Mouse (Mus musculus): ENCODE results near the gene Itga4.

Itga4 gene

GRCm38 (mm10) chr2:79255192-79256000 lies at the start of gene Itga4:
Gene Itga4, plus strand, starts transcription at chr2:79255426.
- DNase-seq (ENCODE audit: low read depth, low spot score): peak; percentile 32

GRCm38 (mm10) chr2:79206191-79206755 lies 49.0 kb upstream of the Itga4 start:
- DNase-seq (ENCODE audit: low read depth, low spot score): no peak

DNA sequence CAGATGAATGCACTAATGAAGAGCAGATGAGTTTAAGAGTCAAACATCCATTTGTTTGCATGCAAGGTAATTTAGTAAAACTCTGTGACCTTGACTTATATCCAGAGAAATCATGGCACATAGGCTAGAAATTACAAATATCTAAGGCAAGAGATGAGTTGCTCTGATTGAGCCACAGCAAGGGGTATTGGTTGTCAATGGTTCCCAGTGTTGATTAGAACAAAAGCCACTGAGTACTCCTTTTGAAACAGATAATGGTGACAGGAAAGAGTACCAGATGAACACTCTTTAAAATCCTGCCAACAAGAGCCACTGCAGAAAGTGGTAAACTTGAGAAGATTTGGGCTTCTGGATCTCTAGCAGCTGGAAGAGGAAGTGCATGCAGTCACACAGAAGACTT lies 40.2 kb upstream of the Itga4 start:
- peak; percentile 4 for DNase-seq (ENCODE audit: low read depth, low spot score)

DNA sequence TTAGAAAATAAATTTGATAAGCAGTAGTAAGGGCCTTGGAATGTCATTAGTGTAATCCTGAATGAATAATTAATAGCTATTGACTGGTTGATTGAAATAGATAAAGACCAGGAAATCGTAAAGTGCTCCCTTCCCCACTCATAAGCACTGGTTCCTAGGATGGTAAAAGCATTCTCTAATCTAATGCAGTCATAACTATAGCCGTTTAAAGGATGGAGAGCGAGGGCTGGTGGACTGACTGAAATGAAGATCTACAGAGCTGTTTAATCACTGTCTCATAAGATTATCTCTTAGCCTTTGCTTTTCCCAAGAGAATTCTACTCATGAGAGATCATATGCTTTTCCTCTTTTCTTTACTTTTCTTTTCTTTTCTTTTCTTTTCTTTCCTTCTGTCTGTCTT lies 39.7 kb upstream of the Itga4 start:
- no peak for DNase-seq (ENCODE audit: low read depth, low spot score)

DNA sequence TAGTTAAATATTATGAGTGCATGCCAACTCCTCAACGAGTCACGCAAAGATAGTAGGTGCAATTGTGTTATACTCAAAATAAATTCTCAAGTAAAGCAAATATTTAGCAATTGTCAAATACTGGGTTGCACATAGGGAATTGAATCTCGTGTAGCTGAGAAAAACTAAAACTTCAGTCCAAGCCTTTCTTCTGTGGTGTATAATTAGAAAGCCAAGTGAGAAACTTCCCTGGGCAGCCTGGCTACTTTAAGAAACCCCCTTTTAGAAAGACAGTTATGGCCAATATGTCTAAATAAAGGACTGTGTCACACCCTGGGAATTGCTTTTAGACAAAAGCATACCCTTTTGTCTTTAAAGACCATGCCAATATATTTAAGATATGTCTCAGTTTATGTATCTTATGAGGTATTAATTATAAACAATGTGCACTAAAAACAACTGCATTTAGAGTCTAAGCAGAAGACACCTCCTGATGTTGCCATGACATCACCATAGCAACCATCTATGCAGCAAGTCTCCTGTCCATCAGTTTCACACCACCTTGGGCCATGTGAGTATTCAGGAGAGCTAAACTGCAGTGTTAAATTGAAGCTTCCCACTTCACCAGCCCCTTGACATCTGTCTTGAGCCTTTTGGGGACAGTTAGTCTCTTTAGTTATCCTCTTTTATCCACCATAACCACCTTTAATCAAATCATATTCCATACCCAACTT lies 30.4 kb upstream of the Itga4 start:
- DNase-seq (ENCODE audit: low read depth, low spot score): peak; percentile 19

DNA sequence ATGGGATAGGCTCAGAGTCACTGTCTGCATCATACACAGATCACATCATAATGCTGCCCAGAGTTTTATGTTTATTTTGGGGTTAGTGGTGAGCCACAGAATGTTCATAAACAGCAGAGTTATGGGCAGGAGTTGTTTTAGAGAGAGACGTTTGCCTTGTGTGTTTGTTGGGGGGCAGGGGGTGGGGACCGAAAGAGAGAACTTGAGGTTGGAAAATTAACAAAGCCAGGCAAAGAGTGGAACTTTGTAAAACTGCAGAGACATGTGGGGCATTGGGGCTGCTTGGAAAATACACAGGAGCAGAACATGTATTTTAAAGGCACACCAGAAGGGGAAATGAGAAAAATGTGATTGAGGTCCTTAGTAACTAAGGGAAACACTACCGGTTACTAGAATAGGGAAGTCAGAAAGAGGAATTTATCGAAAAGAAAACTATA lies 27.4 kb upstream of the Itga4 start:
- DNase-seq (ENCODE audit: low read depth, low spot score): no peak

DNA sequence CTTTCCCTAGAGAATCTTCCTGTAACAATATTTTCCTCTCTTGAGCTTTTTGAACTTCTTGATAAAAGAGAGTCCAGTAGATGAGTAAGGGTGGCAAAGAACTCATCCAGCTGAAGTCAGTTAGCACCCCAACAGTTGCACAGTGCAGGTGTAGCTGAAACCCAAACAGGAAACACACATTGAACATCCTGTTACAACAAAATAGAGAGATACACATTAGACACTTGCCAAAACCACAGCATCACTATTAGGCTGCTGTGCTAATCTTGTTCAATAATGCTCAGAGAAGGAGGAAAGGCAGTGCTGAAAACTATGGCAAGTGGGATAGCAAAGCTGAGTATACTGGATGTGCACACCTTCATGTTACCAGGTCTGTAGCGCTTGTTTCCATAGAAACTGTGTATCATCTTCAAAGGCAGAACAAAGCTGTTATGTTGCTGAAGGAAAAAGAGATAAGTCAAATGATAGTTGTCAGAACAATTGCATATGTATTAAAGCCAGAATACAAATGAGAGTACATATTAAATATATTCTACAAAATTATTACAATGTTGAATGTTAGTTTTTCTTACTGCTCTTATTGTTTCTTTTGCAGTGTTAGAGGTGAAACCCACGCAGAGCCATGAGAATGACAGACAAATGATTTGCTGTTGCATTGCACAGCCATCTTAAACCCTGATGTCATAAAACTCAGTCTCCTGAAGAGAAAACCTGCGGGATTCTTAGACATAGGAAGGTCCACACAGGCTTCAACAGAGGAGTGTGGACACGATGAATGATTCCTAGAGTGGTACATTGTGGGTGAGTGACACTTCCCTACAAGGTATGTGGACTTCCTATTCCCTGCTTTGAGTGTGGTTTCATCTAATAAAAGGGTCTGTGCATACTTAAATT lies 23.9 kb upstream of the Itga4 start:
- DNase-seq (ENCODE audit: low read depth, low spot score): no peak

- no peak for DNase-seq (ENCODE audit: low read depth, low spot score)
Observed at GRCm38 (mm10) chr2:79235767-79236487, 19.3 kb upstream of the Itga4 start.

GRCm38 (mm10) chr2:79237216-79237615 lies 18.0 kb upstream of the Itga4 start:
- no peak for DNase-seq (ENCODE audit: low read depth, low spot score)

GRCm38 (mm10) chr2:79244276-79244675 lies 10.9 kb upstream of the Itga4 start:
- DNase-seq (ENCODE audit: low read depth, low spot score): no peak

DNA sequence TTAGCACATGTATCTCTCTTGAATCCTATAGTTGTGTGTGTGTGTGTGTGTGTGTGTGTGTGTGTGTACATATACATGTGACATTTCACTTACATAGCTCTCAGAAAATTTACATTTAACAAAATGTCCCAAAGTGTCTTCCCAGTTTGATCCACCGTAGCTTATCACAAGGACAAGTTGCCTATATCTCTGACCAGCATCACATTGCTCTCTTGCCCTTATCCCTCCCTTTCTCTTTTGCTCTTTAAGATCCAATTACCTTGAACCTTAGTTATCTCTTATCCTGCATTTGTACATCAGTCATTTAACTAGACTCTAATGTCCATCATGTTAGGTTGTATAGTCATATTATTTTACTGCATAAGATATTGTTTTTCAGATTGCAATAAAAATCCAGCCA lies 10.5 kb upstream of the Itga4 start:
- no peak for DNase-seq (ENCODE audit: low read depth, low spot score)

- DNase-seq (ENCODE audit: low read depth, low spot score): no peak
Observed at GRCm38 (mm10) chr2:79248283-79248682, 6.9 kb upstream of the Itga4 start.

- no peak for DNase-seq (ENCODE audit: low read depth, low spot score)
Observed at GRCm38 (mm10) chr2:79250510-79250909, 4.7 kb upstream of the Itga4 start.

DNA sequence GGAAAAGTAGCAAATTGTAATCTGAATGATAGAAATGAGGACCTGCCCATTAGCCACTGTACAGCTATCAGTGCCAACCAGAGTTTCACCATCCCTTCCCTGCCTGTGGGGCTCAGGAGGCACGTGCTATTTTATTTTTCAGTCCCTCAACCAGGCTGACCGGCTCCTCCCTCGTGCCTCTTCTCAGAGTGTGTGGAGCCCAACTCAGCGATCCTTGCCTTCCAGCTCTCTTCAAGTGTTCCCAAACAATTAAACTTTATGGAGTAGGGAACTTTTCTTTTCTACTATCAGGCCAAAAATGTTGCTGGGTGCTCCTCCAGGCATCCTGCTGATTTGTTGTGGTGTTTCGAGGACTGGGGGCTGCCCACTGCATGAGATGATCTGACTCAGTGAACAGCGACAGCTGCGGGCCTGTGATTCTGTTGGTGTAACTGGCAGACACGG lies 1.4 kb upstream of the Itga4 start:
- no peak for DNase-seq (ENCODE audit: low read depth, low spot score)

GRCm38 (mm10) chr2:79254588-79255191 lies 536 bp upstream of the Itga4 start:
- DNase-seq (ENCODE audit: low read depth, low spot score): no peak

GRCm38 (mm10) chr2:79256001-79256339 lies 744 bp downstream of the Itga4 start:
- no peak for DNase-seq (ENCODE audit: low read depth, low spot score)

DNA sequence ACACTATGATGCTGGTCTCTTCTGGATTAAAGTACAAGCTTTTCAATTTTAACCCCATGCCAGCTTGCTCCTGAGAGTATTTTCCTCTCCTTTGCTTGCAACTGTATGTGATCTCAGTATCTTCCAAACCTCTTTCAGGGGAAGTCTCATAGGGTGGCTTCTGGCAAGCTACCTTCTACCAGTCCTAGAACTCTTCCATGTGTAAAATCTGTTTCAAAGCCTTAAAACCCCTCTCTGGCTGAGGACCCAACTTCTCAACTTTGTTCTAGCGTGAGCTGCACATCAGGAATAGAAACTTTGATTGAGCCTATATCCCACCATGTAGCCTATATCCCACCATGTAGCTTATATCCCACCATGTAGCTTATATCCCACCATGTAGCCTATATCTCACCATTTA lies 1.1 kb downstream of the Itga4 start:
- DNase-seq (ENCODE audit: low read depth, low spot score): no peak

DNA sequence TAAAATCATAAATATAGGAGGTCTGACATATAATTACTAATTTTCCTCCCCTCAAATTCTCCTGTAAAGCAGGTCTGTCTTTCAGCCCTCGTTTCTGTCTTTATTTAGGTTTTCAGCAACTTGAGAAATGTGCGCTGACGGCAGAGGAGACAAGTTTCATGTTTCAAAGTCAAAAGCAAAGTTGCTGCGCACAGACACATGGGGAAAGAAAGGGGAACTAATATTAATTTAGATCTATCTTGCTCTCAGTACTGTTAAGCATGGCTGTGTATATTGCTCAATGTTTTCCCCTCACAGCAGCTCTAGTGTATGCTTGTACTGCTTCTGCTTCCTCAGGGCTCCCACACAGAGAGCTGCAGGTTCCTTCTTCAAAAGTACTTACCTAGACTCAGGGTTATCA lies 1.7 kb downstream of the Itga4 start:
- no peak for DNase-seq (ENCODE audit: low read depth, low spot score)

- no peak for DNase-seq (ENCODE audit: low read depth, low spot score)
Observed at GRCm38 (mm10) chr2:79257411-79257810, 2.2 kb downstream of the Itga4 start.

- DNase-seq (ENCODE audit: low read depth, low spot score): no peak
Observed at GRCm38 (mm10) chr2:79259326-79259725, 4.1 kb downstream of the Itga4 start.

DNA sequence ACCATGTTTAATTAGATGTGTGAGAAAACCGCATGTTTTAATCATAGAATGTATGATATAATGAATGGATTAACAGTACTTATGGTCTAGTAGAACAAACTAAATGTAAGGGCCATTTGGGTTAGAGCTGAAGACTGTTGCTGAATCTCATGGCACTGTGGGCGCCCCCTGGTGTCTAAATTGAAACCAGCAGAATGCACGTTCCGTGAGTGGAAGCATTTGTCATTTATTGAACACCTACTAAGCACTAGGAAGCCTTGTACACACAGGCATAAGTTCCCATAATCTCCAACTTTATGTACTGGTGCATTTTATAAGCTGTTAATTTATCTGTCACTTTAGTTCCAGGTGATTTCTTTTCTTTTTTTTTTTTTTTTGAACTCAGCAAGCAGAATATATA lies 10.4 kb downstream of the Itga4 start:
- DNase-seq (ENCODE audit: low read depth, low spot score): peak; percentile 66
